Mouse (Mus musculus): ENCODE data around the gene Eps8l2. TPM values are rescaled to one million over a fixed set of nuclear protein-coding genes. Genes with fewer than 3 reads are reported as not detected.
A peak's percentile ranks its signal among the peaks of the same experiment; 100 is the strongest.

Eps8l2 gene
- polyA plus RNA-seq, 1 experiment from 2014 or later, result 3.4 TPM

- Histone ChIP-seq H3K9ac (replicated peaks; ENCODE audit: low read length) (no peak overlapping the region), H3K36me3 (replicated peaks; ENCODE audit: control insufficient read depth, insufficient read depth, low read depth, low read length) (no peaks in the 10 kb centered on the region), H3K4me3 (ENCODE audit: low read depth, low read length) (no peak overlapping the region), H3K9me3 (replicated peaks; ENCODE audit: control insufficient read depth, low read length) (no peaks in the 10 kb centered on the region), H3K4me1 (ENCODE audit: control insufficient read depth, insufficient read depth, low read length) (no peaks in the 10 kb centered on the region; the same call in 1 of the 2 replicates), H3K4me2 (ENCODE audit: low read depth, low read length) (no peak overlapping the region), H3K27ac (replicated peaks; ENCODE audit: low read depth, low read length) (no peak overlapping the region), H3K27me3 (ENCODE audit: control insufficient read depth, insufficient read depth, low read length) (no peaks in the 10 kb centered on the region)
- ATAC-seq (replicated peaks; ENCODE audit: insufficient number of reproducible peaks, low FRiP score, low TSS enrichment, low read depth) (no peak), DNase-seq (ENCODE audit: low spot score) (no peak)
- WGBS, result 69% methylated on average over 7 of the region's 7 CpGs
These were observed 5.0 kb downstream of the Eps8l2 start for GRCm38 (mm10) chr7:141343696-141344095.

GRCm38 (mm10) chr7:141344787-141345186, 6.1 kb downstream of the Eps8l2 start:
- no peaks in the 10 kb centered on the region for H3K36me3 ChIP-seq (replicated peaks; ENCODE audit: control insufficient read depth, insufficient read depth, low read depth, low read length)
- H3K4me3 ChIP-seq (ENCODE audit: low read depth, low read length), result no peak overlapping the region
- no peaks in the 10 kb centered on the region for H3K27me3 ChIP-seq (ENCODE audit: control insufficient read depth, insufficient read depth, low read length)
- H3K27ac ChIP-seq (replicated peaks; ENCODE audit: low read depth, low read length), result no peak overlapping the region
- H3K9ac ChIP-seq (replicated peaks; ENCODE audit: low read length), result no peak overlapping the region
- no peak overlapping the region for H3K4me2 ChIP-seq (ENCODE audit: low read depth, low read length)
- WGBS, result 87% methylated on average over 5 of the region's 5 CpGs
- DNase-seq (ENCODE audit: low spot score) (no peak), ATAC-seq (replicated peaks; ENCODE audit: insufficient number of reproducible peaks, low FRiP score, low TSS enrichment, low read depth) (no peak)
- H3K9me3 ChIP-seq (replicated peaks; ENCODE audit: control insufficient read depth, low read length), result no peaks in the 10 kb centered on the region
- no peaks in the 10 kb centered on the region for H3K4me1 ChIP-seq (ENCODE audit: control insufficient read depth, insufficient read depth, low read length)

GRCm38 (mm10) chr7:141351061-141351460, 12.4 kb downstream of the Eps8l2 start:
- Histone ChIP-seq H3K9ac (replicated peaks; ENCODE audit: low read length) (no peak overlapping the region), H3K9me3 (replicated peaks; ENCODE audit: control insufficient read depth, low read length) (no peaks in the 10 kb centered on the region), H3K27ac (replicated peaks; ENCODE audit: low read depth, low read length) (no peak overlapping the region), H3K27me3 (ENCODE audit: control insufficient read depth, insufficient read depth, low read length) (no peaks in the 10 kb centered on the region), H3K4me1 (ENCODE audit: control insufficient read depth, insufficient read depth, low read length) (no peaks in the 10 kb centered on the region), H3K4me2 (ENCODE audit: low read depth, low read length) (no peak overlapping the region), H3K36me3 (replicated peaks; ENCODE audit: control insufficient read depth, insufficient read depth, low read depth, low read length) (no peaks in the 10 kb centered on the region), H3K4me3 (ENCODE audit: low read depth, low read length) (no peak overlapping the region)
- WGBS, result 83% methylated on average over 6 of the region's 6 CpGs
- DNase-seq (ENCODE audit: low spot score) (no peak), ATAC-seq (replicated peaks; ENCODE audit: insufficient number of reproducible peaks, low FRiP score, low TSS enrichment, low read depth) (no peak)

GRCm38 (mm10) chr7:141355051-141355450, 16.4 kb downstream of the Eps8l2 start:
- no peaks in the 10 kb centered on the region for H3K4me1 ChIP-seq (ENCODE audit: control insufficient read depth, insufficient read depth, low read length)
- H3K4me3 ChIP-seq (ENCODE audit: low read depth, low read length), result no peak overlapping the region
- ATAC-seq (replicated peaks; ENCODE audit: insufficient number of reproducible peaks, low FRiP score, low TSS enrichment, low read depth) (no peak), DNase-seq (ENCODE audit: low spot score) (no peak)
- no peak overlapping the region for H3K27ac ChIP-seq (replicated peaks; ENCODE audit: low read depth, low read length)
- no peak overlapping the region for H3K4me2 ChIP-seq (ENCODE audit: low read depth, low read length)
- H3K36me3 ChIP-seq (replicated peaks; ENCODE audit: control insufficient read depth, insufficient read depth, low read depth, low read length), result no peaks in the 10 kb centered on the region
- no peaks in the 10 kb centered on the region for H3K27me3 ChIP-seq (ENCODE audit: control insufficient read depth, insufficient read depth, low read length)
- no peaks in the 10 kb centered on the region for H3K9me3 ChIP-seq (replicated peaks; ENCODE audit: control insufficient read depth, low read length)
- 79% methylated on average over 8 of the region's 8 CpGs for WGBS
- H3K9ac ChIP-seq (replicated peaks; ENCODE audit: low read length), result no peak overlapping the region

- DNase-seq (ENCODE audit: low spot score), result no peak
- no peaks in the 10 kb centered on the region for H3K36me3 ChIP-seq (replicated peaks; ENCODE audit: control insufficient read depth, insufficient read depth, low read depth, low read length)
- H3K27ac ChIP-seq (replicated peaks; ENCODE audit: low read depth, low read length), result no peak overlapping the region
- H3K9ac ChIP-seq (replicated peaks; ENCODE audit: low read length), result no peak overlapping the region
- H3K4me1 ChIP-seq (ENCODE audit: control insufficient read depth, insufficient read depth, low read length), result no peaks in the 10 kb centered on the region
- 55% methylated on average over 12 of the region's 12 CpGs for WGBS
- H3K9me3 ChIP-seq (replicated peaks; ENCODE audit: control insufficient read depth, low read length), result no peaks in the 10 kb centered on the region
- no peak overlapping the region for H3K4me2 ChIP-seq (ENCODE audit: low read depth, low read length)
- peak; percentile 17; the same call in 1 of the 2 replicates for ATAC-seq (replicated peaks; ENCODE audit: insufficient number of reproducible peaks, low FRiP score, low TSS enrichment, low read depth)
- no peaks in the 10 kb centered on the region for H3K27me3 ChIP-seq (ENCODE audit: control insufficient read depth, insufficient read depth, low read length)
- no peak overlapping the region for H3K4me3 ChIP-seq (ENCODE audit: low read depth, low read length)
These were observed 17.1 kb downstream of the Eps8l2 start for GRCm38 (mm10) chr7:141355626-141356326.

GRCm38 (mm10) chr7:141356971-141357370, 18.3 kb downstream of the Eps8l2 start:
- 76% methylated on average over 14 of the region's 14 CpGs for WGBS
- Histone ChIP-seq H3K36me3 (replicated peaks; ENCODE audit: control insufficient read depth, insufficient read depth, low read depth, low read length) (no peaks in the 10 kb centered on the region), H3K4me3 (ENCODE audit: low read depth, low read length) (no peak overlapping the region), H3K4me1 (ENCODE audit: control insufficient read depth, insufficient read depth, low read length) (no peaks in the 10 kb centered on the region), H3K27ac (replicated peaks; ENCODE audit: low read depth, low read length) (no peak overlapping the region), H3K4me2 (ENCODE audit: low read depth, low read length) (no peak overlapping the region), H3K27me3 (ENCODE audit: control insufficient read depth, insufficient read depth, low read length) (peaks cover 7% of the 10 kb centered on the region), H3K9ac (replicated peaks; ENCODE audit: low read length) (no peak overlapping the region), H3K9me3 (replicated peaks; ENCODE audit: control insufficient read depth, low read length) (no peaks in the 10 kb centered on the region)
- DNase-seq (ENCODE audit: low spot score), result no peak
- no peak for ATAC-seq (replicated peaks; ENCODE audit: insufficient number of reproducible peaks, low FRiP score, low TSS enrichment, low read depth)

- Histone ChIP-seq H3K27me3 (ENCODE audit: control insufficient read depth, insufficient read depth, low read length) (peaks cover 7% of the 10 kb centered on the region), H3K4me3 (ENCODE audit: low read depth, low read length) (no peak overlapping the region), H3K36me3 (replicated peaks; ENCODE audit: control insufficient read depth, insufficient read depth, low read depth, low read length) (no peaks in the 10 kb centered on the region), H3K9me3 (replicated peaks; ENCODE audit: control insufficient read depth, low read length) (no peaks in the 10 kb centered on the region), H3K27ac (replicated peaks; ENCODE audit: low read depth, low read length) (no peak overlapping the region), H3K4me1 (ENCODE audit: control insufficient read depth, insufficient read depth, low read length) (no peaks in the 10 kb centered on the region), H3K9ac (replicated peaks; ENCODE audit: low read length) (no peak overlapping the region), H3K4me2 (ENCODE audit: low read depth, low read length) (no peak overlapping the region)
- DNase-seq (ENCODE audit: low spot score) (no peak), ATAC-seq (replicated peaks; ENCODE audit: insufficient number of reproducible peaks, low FRiP score, low TSS enrichment, low read depth) (no peak)
- 16% methylated on average over 24 of the region's 24 CpGs for WGBS
These were observed 22.8 kb downstream of the Eps8l2 start for GRCm38 (mm10) chr7:141361510-141361909.

- H3K27ac ChIP-seq (replicated peaks; ENCODE audit: low read depth, low read length), result no peak overlapping the region
- no peaks in the 10 kb centered on the region for H3K36me3 ChIP-seq (replicated peaks; ENCODE audit: control insufficient read depth, insufficient read depth, low read depth, low read length)
- 61% methylated on average over 4 of the region's 4 CpGs for WGBS
- no peak overlapping the region for H3K9ac ChIP-seq (replicated peaks; ENCODE audit: low read length)
- peaks cover 7% of the 10 kb centered on the region for H3K27me3 ChIP-seq (ENCODE audit: control insufficient read depth, insufficient read depth, low read length)
- ATAC-seq (replicated peaks; ENCODE audit: insufficient number of reproducible peaks, low FRiP score, low TSS enrichment, low read depth), result no peak; the same call in 1 of the 2 replicates
- no peaks in the 10 kb centered on the region for H3K4me1 ChIP-seq (ENCODE audit: control insufficient read depth, insufficient read depth, low read length)
- no peaks in the 10 kb centered on the region for H3K9me3 ChIP-seq (replicated peaks; ENCODE audit: control insufficient read depth, low read length)
- DNase-seq (ENCODE audit: low spot score), result peak; percentile 85
- H3K4me3 ChIP-seq (ENCODE audit: low read depth, low read length), result no peak overlapping the region
- no peak overlapping the region for H3K4me2 ChIP-seq (ENCODE audit: low read depth, low read length)
These were observed 24.5 kb downstream of the Eps8l2 start for GRCm38 (mm10) chr7:141363106-141363751.
